Comparison of ENCODE assay signal across 9 mouse cellular contexts in genomic region chr13:73468834-73469233, GRCm38 (mm10). TPM values are rescaled to one million over a fixed set of nuclear protein-coding genes. Genes with fewer than 3 reads are reported as not detected.
DNase-seq lines count a peak whose midpoint lies in the region; ATAC-seq and TF ChIP-seq lines count a peak whose summit lies in the region.
"Had no signal": no experiment of that assay in that cellular context is flagged by ENCODE, and none has a peak within 500 bp of the region (broad histone marks: within the 10 kb centered on the region; RNA-seq: fewer than 3 reads in every experiment).

No protein-coding gene starts in this region.

- H3K36me3 ChIP-seq in embryonic facial prominence, embryonic 13.5 days: peaks cover 3% of the 10 kb centered on the region; the same call in 1 of the 2 replicates
- no peaks in the 10 kb centered on the region for H3K36me3 ChIP-seq in hindbrain, embryonic 15.5 days
- H3K36me3 ChIP-seq in midbrain, embryonic 13.5 days: no peaks in the 10 kb centered on the region

- H3K9me3 ChIP-seq in embryonic facial prominence, embryonic 13.5 days: no peaks in the 10 kb centered on the region
- no peaks in the 10 kb centered on the region for H3K9me3 ChIP-seq in hindbrain, embryonic 15.5 days
- no peaks in the 10 kb centered on the region for H3K9me3 ChIP-seq in midbrain, embryonic 13.5 days

- 57% methylated on average over 3 of the region's 3 CpGs for WGBS in embryonic facial prominence, embryonic 13.5 days
- WGBS in hindbrain, embryonic 15.5 days: 62% methylated on average over 3 of the region's 3 CpGs
- 50% methylated on average over 3 of the region's 3 CpGs for WGBS in midbrain, embryonic 13.5 days

- H3K4me1 ChIP-seq in embryonic facial prominence, embryonic 13.5 days: peaks cover 44% of the 10 kb centered on the region
- peaks cover 41% of the 10 kb centered on the region for H3K4me1 ChIP-seq in hindbrain, embryonic 15.5 days (replicated peaks)
- peaks cover 35% of the 10 kb centered on the region for H3K4me1 ChIP-seq in midbrain, embryonic 13.5 days (replicated peaks)

- H3K27ac ChIP-seq in layer of hippocampus, adult 2 months: no peak overlapping the region
- no peak overlapping the region for H3K27ac ChIP-seq in embryonic facial prominence, embryonic 13.5 days
- H3K27ac ChIP-seq in hindbrain, embryonic 15.5 days (replicated peaks): no peak overlapping the region
- H3K27ac ChIP-seq in midbrain, embryonic 13.5 days: no peak overlapping the region

- no peaks in the 10 kb centered on the region for H3K27me3 ChIP-seq in embryonic facial prominence, embryonic 13.5 days
- H3K27me3 ChIP-seq in hindbrain, embryonic 15.5 days: no peaks in the 10 kb centered on the region
- no peaks in the 10 kb centered on the region for H3K27me3 ChIP-seq in midbrain, embryonic 13.5 days

- H3K4me3 ChIP-seq in layer of hippocampus, adult 2 months: peak overlapping the region; percentile 9; the same call in 1 of the 2 replicates
- no peak overlapping the region; the same call in 1 of the 2 replicates for H3K4me3 ChIP-seq in embryonic facial prominence, embryonic 13.5 days
- peak overlapping the region; percentile 61 for H3K4me3 ChIP-seq in hindbrain, embryonic 15.5 days
- H3K4me3 ChIP-seq in midbrain, embryonic 13.5 days (replicated peaks): peak overlapping the region; percentile 90

- TF ChIP-seq CTCF in layer of hippocampus, adult 2 months (conservative IDR thresholded peaks at IDR 0.05): no peak

- DNase-seq in layer of hippocampus, adult 2 months (ENCODE audit: low spot score in 2 of 2): no peak
- DNase-seq in layer of hippocampus, adult 8-10 months (ENCODE audit: low spot score in 2 of 2): no peak
- DNase-seq in adrenal gland, postnatal 14 days: no peak
- no peak for DNase-seq in kidney, postnatal 36 days
- DNase-seq in adrenal gland, postnatal 10 days: no peak
- DNase-seq: cerebellum, adult 18-20 months had no signal

- peak overlapping the region; percentile 96 for H3K9ac ChIP-seq in embryonic facial prominence, embryonic 13.5 days
- peak overlapping the region; percentile 77; the same call in 1 of the 2 replicates for H3K9ac ChIP-seq in hindbrain, embryonic 15.5 days
- H3K9ac ChIP-seq in midbrain, embryonic 13.5 days (replicated peaks): peak overlapping the region; percentile 95

- ATAC-seq in embryonic facial prominence, embryonic 13.5 days (ENCODE audit: insufficient number of reproducible peaks, insufficient read depth, low FRiP score, low TSS enrichment, low read depth): no peak
- no peak for ATAC-seq in hindbrain, embryonic 15.5 days (ENCODE audit: low FRiP score, low read depth)
- ATAC-seq in midbrain, embryonic 13.5 days: no peak

- H3K4me2 ChIP-seq in embryonic facial prominence, embryonic 13.5 days: peak overlapping the region; percentile 84
- H3K4me2 ChIP-seq in hindbrain, embryonic 15.5 days: peak overlapping the region; percentile 80
- H3K4me2 ChIP-seq in midbrain, embryonic 13.5 days (replicated peaks): peak overlapping the region; percentile 90

RNA-seq across cellular contexts. Expression of gene Lpcat1, which starts 1.8 kb away (rescaled TPM):
- total RNA-seq in layer of hippocampus, adult 2 months (2021): 10 to 100 TPM; 36.6 to 39.5 TPM
- total RNA-seq in layer of hippocampus, adult 8-10 months (2022): 10 to 100 TPM; 33.1 to 47.9 (median 44.0) TPM
- polyA plus RNA-seq in embryonic facial prominence, embryonic 13.5 days (2015; fragmentation: Nextera tagmentation; extraction: Ambion mirVana): 44.5 and 49.1 TPM in 2 replicates
- polyA plus RNA-seq in hindbrain, embryonic 15.5 days (2015; fragmentation: Nextera tagmentation; extraction: Ambion mirVana): 68.1 and 74.3 TPM in 2 replicates
- polyA plus RNA-seq in midbrain, embryonic 13.5 days (2015; fragmentation: Nextera tagmentation; extraction: Ambion mirVana): 53.7 and 57.8 TPM in 2 replicates
- total RNA-seq in adrenal gland, postnatal 14 days (2021): 17.3 and 18.9 TPM in 2 replicates
- 10 to 100 TPM; 17.0 to 20.4 TPM for total RNA-seq in adrenal gland, postnatal 10 days (2021)
